Mouse (Mus musculus) G1E (cell line): Measurements from ENCODE around the gene Ank3. TPM values are rescaled to one million over a fixed set of nuclear protein-coding genes. Genes with fewer than 3 reads are reported as not detected.

Source experiments
- ATAC-seq: 2 replicates; pipeline ENCODE4 v1.8.0; 2016; ENCODE audit warnings: mild to moderate bottlenecking; ENCODE audit not compliant: insufficient number of reproducible peaks, poor library complexity, low FRiP score, severe bottlenecking; ENCODE audit errors: extremely low read depth
- DNase-seq: peaks from one replicate; pipeline ENCODE4 v3.0.0; 2012; ENCODE audit warnings: low spot score
- H3K27me3 ChIP-seq: 2 replicates; pipeline ENCODE4 v1.6.1; 2012; ENCODE audit warnings: mild to moderate bottlenecking, low read length, inconsistent platforms; ENCODE audit not compliant: insufficient read depth
- H3K36me3 ChIP-seq: replicated peaks from 2 replicates; pipeline ENCODE3; 2012; ENCODE audit warnings: mild to moderate bottlenecking, inconsistent platforms
- H3K4me1 ChIP-seq: 2 replicates; pipeline ENCODE4 v1.6.1; 2012; ENCODE audit warnings: low read depth, low read length, inconsistent platforms, mixed read lengths; ENCODE audit not compliant: insufficient read depth
- H3K4me3 ChIP-seq: 2 replicates; pipeline ENCODE4 v1.5.1; 2012; ENCODE audit warnings: low read depth, mild to moderate bottlenecking, inconsistent platforms, low read length, moderate library complexity, mixed read lengths
- H3K9me3 ChIP-seq: replicated peaks from 2 replicates; pipeline ENCODE4 v1.6.1; 2012; ENCODE audit warnings: inconsistent platforms
- CTCF ChIP-seq: IDR thresholded peaks from 2 replicates; pipeline ENCODE4 v1.5.1; 2012; ENCODE audit warnings: low read depth, low read length, inconsistent platforms, mixed read lengths
- GATA1 ChIP-seq: IDR thresholded peaks from 2 replicates; pipeline ENCODE4 v1.6.1; 2012; ENCODE audit warnings: borderline replicate concordance, low read length, inconsistent platforms, mixed read lengths
- GATA2 ChIP-seq: IDR thresholded peaks from 2 replicates; pipeline ENCODE4 v1.6.1; 2012; ENCODE audit warnings: low read depth, low read length, inconsistent platforms, borderline replicate concordance
- POLR2AphosphoS5 ChIP-seq: IDR thresholded peaks from 2 replicates; pipeline ENCODE4 v1.6.1; 2012; ENCODE audit warnings: low read depth, low read length, inconsistent platforms; ENCODE audit not compliant: insufficient replicate concordance
- TAL1 ChIP-seq: conservative IDR thresholded peaks from 2 replicates; pipeline ENCODE4 v1.6.1; 2012; ENCODE audit warnings: low read depth, low read length, inconsistent platforms, mixed read lengths
- polyA plus RNA-seq: library from polyadenylated mRNA; stranded (reverse); fragments of >175 nt; gene quantifications from 2 replicates; pipeline ENCODE4 v1.2.3, GENCODE M21; 2012
- total RNA-seq, 2 experiments: library from RNA; stranded (forward) in 1 of 2; stranded (reverse) in 1 of 2; fragments of 200-1000 nt in 1 of 2; fragments of >200 nt in 1 of 2; fragmentation: Nextera tagmentation in 1 of 2; gene quantifications; 2 replicates each; pipeline ENCODE4 v1.2.3; 2014 to 2017

Ank3 gene
- total and polyA plus RNA-seq, 3 experiments: 0.98 TPM; not detected in 2

- Histone ChIP-seq H3K27me3 (no peaks in the 10 kb centered on the region), H3K36me3 (no peaks in the 10 kb centered on the region), H3K9me3 (peaks cover 13% of the 10 kb centered on the region), H3K4me1 (no peaks in the 10 kb centered on the region), H3K4me3 (no peak overlapping the region)
- TF ChIP-seq TAL1 (no peak), GATA2 (no peak), CTCF (no peak), POLR2AphosphoS5 (no peak), GATA1 (no peak)
- DNase-seq: no peak
- ATAC-seq: no peak
Observed at GRCm38 (mm10) chr10:69383186-69383585, 15.4 kb upstream of the Ank3 start.

- no peak for DNase-seq
- H3K27me3 ChIP-seq: no peaks in the 10 kb centered on the region
- H3K4me3 ChIP-seq: no peak overlapping the region
- ATAC-seq: no peak
- TF ChIP-seq GATA2: no peak
- TF ChIP-seq TAL1: no peak
- no peak for TF ChIP-seq POLR2AphosphoS5
- no peak for TF ChIP-seq CTCF
- TF ChIP-seq GATA1: no peak
- peaks cover 25% of the 10 kb centered on the region for H3K9me3 ChIP-seq
- no peaks in the 10 kb centered on the region for H3K4me1 ChIP-seq
- no peaks in the 10 kb centered on the region for H3K36me3 ChIP-seq
Observed at GRCm38 (mm10) chr10:69384640-69385039, 13.9 kb upstream of the Ank3 start.

GRCm38 (mm10) chr10:69385136-69385535 lies 13.4 kb upstream of the Ank3 start:
- DNase-seq (no peak), ATAC-seq (no peak)
- TF ChIP-seq GATA1 (no peak), CTCF (no peak), TAL1 (no peak)
- Histone ChIP-seq H3K4me1 (no peaks in the 10 kb centered on the region), H3K27me3 (no peaks in the 10 kb centered on the region), H3K36me3 (no peaks in the 10 kb centered on the region), H3K9me3 (peaks cover 25% of the 10 kb centered on the region), H3K4me3 (no peak overlapping the region)

GRCm38 (mm10) chr10:69386767-69387166 lies 11.8 kb upstream of the Ank3 start:
- ATAC-seq: no peak
- Histone ChIP-seq H3K4me1 (no peaks in the 10 kb centered on the region), H3K36me3 (no peaks in the 10 kb centered on the region), H3K4me3 (no peak overlapping the region), H3K27me3 (no peaks in the 10 kb centered on the region), H3K9me3 (peaks cover 25% of the 10 kb centered on the region)
- TF ChIP-seq GATA2: no peak
- no peak for TF ChIP-seq GATA1
- TF ChIP-seq CTCF: no peak
- TF ChIP-seq TAL1: no peak
- TF ChIP-seq POLR2AphosphoS5: no peak
- DNase-seq: no peak

- Histone ChIP-seq H3K9me3 (peaks cover 23% of the 10 kb centered on the region), H3K4me3 (no peak overlapping the region), H3K27me3 (no peaks in the 10 kb centered on the region), H3K36me3 (no peaks in the 10 kb centered on the region), H3K4me1 (no peaks in the 10 kb centered on the region)
- no peak for DNase-seq
- TF ChIP-seq GATA2: no peak
- TF ChIP-seq POLR2AphosphoS5: no peak
- TF ChIP-seq GATA1: no peak
- TF ChIP-seq TAL1: no peak
- no peak for TF ChIP-seq CTCF
- ATAC-seq: no peak
Observed at GRCm38 (mm10) chr10:69389511-69389910, 9.1 kb upstream of the Ank3 start.

- DNase-seq (no peak), ATAC-seq (no peak)
- H3K27me3 ChIP-seq: no peaks in the 10 kb centered on the region
- H3K9me3 ChIP-seq: peaks cover 38% of the 10 kb centered on the region
- H3K4me3 ChIP-seq: no peak overlapping the region; the same call in 1 of the 2 replicates
- TF ChIP-seq POLR2AphosphoS5 (no peak), TAL1 (no peak), GATA1 (no peak), GATA2 (no peak), CTCF (no peak)
- no peaks in the 10 kb centered on the region for H3K4me1 ChIP-seq
- no peaks in the 10 kb centered on the region for H3K36me3 ChIP-seq
Observed at GRCm38 (mm10) chr10:69398197-69398762, 293 bp upstream of the Ank3 start.
